Mouse (Mus musculus) liver, embryonic 14.5 days (tissue): ENCODE data around the gene Acyp2.

Experiments used
- CTCF ChIP-seq: IDR thresholded peaks from 2 replicates; pipeline ENCODE4 v1.5.1; 2016; ENCODE audit warnings: antibody characterized with exemption, low read depth, control low read depth
- EP300 ChIP-seq: IDR thresholded peaks from 2 replicates; pipeline ENCODE4 v1.6.1; 2016; ENCODE audit warnings: antibody characterized with exemption, low read depth

DNA sequence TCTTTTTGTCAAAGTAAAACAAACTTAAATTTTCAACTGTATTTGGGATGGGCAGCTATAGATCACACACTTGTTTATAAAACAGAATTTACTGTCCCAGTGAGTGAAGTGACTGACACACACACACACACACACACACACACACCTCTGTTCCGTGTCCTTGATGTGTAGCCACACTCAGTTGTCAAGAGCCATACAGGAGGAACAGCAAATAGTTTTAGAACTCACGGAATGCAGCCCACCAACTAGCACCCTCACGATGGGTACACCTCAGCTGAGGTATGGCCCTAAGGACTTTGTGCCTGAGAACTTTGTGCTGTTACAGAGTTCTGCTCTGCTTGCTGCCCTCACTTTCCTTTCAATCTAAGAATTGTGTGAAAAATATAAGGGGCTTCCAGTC, 78.8 kb downstream of the Acyp2 start:
- no peak for TF ChIP-seq CTCF
- TF ChIP-seq EP300: no peak
